Mouse (Mus musculus): ENCODE results near the gene Ctdspl. TPM values are rescaled to one million over a fixed set of nuclear protein-coding genes. Genes with fewer than 3 reads are reported as not detected.

Gene Ctdspl
- polyA plus RNA-seq, 1 experiment, result 29.3 TPM

DNA sequence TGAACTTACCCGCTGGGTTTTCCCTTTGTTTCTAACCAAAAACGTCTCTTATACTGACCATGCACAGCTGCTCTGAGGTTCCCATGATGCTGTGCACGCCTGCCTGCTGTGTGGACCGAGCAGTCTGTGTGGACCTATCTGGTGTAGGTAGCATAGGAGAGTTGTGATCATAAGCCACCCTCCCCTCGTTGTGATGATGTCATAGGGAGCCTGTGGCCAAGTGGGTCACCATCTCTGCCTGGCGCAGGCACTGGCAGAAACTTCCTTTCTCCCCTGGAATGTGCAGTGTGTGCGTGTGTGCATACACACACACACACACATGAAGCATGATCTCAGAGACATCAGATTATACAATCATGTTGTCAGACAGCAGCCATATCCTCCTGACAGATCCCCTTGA lies 50.3 kb downstream of the Ctdspl start:
- Histone ChIP-seq H3K4me3 (ENCODE audit: low read depth, low read length) (no peak overlapping the region), H3K27me3 (ENCODE audit: control insufficient read depth, insufficient read depth, low read length) (no peaks in the 10 kb centered on the region), H3K36me3 (ENCODE audit: control insufficient read depth, insufficient read depth, low read length) (no peaks in the 10 kb centered on the region), H3K4me1 (ENCODE audit: control insufficient read depth, insufficient read depth, insufficient read length, low read length) (peaks cover 18% of the 10 kb centered on the region), H3K27ac (ENCODE audit: insufficient read depth, low read depth, low read length) (no peak overlapping the region)
- WGBS, result 85% methylated on average over 7 of the region's 7 CpGs
- TF ChIP-seq CTCF (IDR thresholded peaks at IDR 0.05; ENCODE audit: extremely low read depth, insufficient read length, insufficient replicate concordance, low read depth, low read length) (no peak), POLR2A (IDR thresholded peaks at IDR 0.05; ENCODE audit: low read depth, low read length) (no peak)

- TF ChIP-seq POLR2A (IDR thresholded peaks at IDR 0.05; ENCODE audit: low read depth, low read length), result no peak
- TF ChIP-seq CTCF (IDR thresholded peaks at IDR 0.05; ENCODE audit: extremely low read depth, insufficient read length, insufficient replicate concordance, low read depth, low read length), result no peak
These were observed 51.2 kb downstream of the Ctdspl start for GRCm38 (mm10) chr9:118977425-118977824.

GRCm38 (mm10) chr9:118980411-118980823 lies 54.2 kb downstream of the Ctdspl start:
- H3K4me3 ChIP-seq (ENCODE audit: low read depth, low read length), result no peak overlapping the region
- 21% methylated on average over 4 of the region's 4 CpGs for WGBS
- H3K27ac ChIP-seq (ENCODE audit: insufficient read depth, low read depth, low read length), result 0 out of 2 replicates have a peak overlapping the region, but pooled peaks have one; percentile 2

More at GRCm38 (mm10) chr9:118977425-118977824, 51.2 kb downstream of the Ctdspl start:
- no peaks in the 10 kb centered on the region for H3K27me3 ChIP-seq (ENCODE audit: control insufficient read depth, insufficient read depth, low read length)
- no peak overlapping the region for H3K27ac ChIP-seq (ENCODE audit: insufficient read depth, low read depth, low read length)
- H3K4me3 ChIP-seq (ENCODE audit: low read depth, low read length), result no peak overlapping the region
- 98% methylated on average over 7 of the region's 7 CpGs for WGBS
- peaks cover 18% of the 10 kb centered on the region for H3K4me1 ChIP-seq (ENCODE audit: control insufficient read depth, insufficient read depth, insufficient read length, low read length)
- H3K36me3 ChIP-seq (ENCODE audit: control insufficient read depth, insufficient read depth, low read length), result no peaks in the 10 kb centered on the region

GRCm38 (mm10) chr9:118984650-118985432 lies 58.6 kb downstream of the Ctdspl start:
- TF ChIP-seq CTCF (IDR thresholded peaks at IDR 0.05; ENCODE audit: extremely low read depth, insufficient read length, insufficient replicate concordance, low read depth, low read length) (no peak), POLR2A (IDR thresholded peaks at IDR 0.05; ENCODE audit: low read depth, low read length) (no peak)
- H3K27me3 ChIP-seq (ENCODE audit: control insufficient read depth, insufficient read depth, low read length), result no peaks in the 10 kb centered on the region
- H3K27ac ChIP-seq (ENCODE audit: insufficient read depth, low read depth, low read length), result peak overlapping the region; percentile 69
- 35% methylated on average over 15 of the region's 15 CpGs for whole genome bisulfite sequencing
- peaks cover 11% of the 10 kb centered on the region; the same call in 1 of the 2 replicates for H3K4me1 ChIP-seq (ENCODE audit: control insufficient read depth, insufficient read depth, insufficient read length, low read length)
- no peak overlapping the region for H3K4me3 ChIP-seq (ENCODE audit: low read depth, low read length)
- H3K36me3 ChIP-seq (ENCODE audit: control insufficient read depth, insufficient read depth, low read length), result no peaks in the 10 kb centered on the region

More at GRCm38 (mm10) chr9:118980411-118980823, 54.2 kb downstream of the Ctdspl start:
- H3K4me1 ChIP-seq (ENCODE audit: control insufficient read depth, insufficient read depth, insufficient read length, low read length), result peaks cover 6% of the 10 kb centered on the region; the same call in 1 of the 2 replicates
- H3K36me3 ChIP-seq (ENCODE audit: control insufficient read depth, insufficient read depth, low read length), result no peaks in the 10 kb centered on the region
- no peaks in the 10 kb centered on the region for H3K27me3 ChIP-seq (ENCODE audit: control insufficient read depth, insufficient read depth, low read length)
- TF ChIP-seq POLR2A (IDR thresholded peaks at IDR 0.05; ENCODE audit: low read depth, low read length) (no peak), CTCF (IDR thresholded peaks at IDR 0.05; ENCODE audit: extremely low read depth, insufficient read length, insufficient replicate concordance, low read depth, low read length) (no peak)

GRCm38 (mm10) chr9:118986286-118986685 lies 60.0 kb downstream of the Ctdspl start:
- 86% methylated on average over 11 of the region's 11 CpGs for WGBS

DNA sequence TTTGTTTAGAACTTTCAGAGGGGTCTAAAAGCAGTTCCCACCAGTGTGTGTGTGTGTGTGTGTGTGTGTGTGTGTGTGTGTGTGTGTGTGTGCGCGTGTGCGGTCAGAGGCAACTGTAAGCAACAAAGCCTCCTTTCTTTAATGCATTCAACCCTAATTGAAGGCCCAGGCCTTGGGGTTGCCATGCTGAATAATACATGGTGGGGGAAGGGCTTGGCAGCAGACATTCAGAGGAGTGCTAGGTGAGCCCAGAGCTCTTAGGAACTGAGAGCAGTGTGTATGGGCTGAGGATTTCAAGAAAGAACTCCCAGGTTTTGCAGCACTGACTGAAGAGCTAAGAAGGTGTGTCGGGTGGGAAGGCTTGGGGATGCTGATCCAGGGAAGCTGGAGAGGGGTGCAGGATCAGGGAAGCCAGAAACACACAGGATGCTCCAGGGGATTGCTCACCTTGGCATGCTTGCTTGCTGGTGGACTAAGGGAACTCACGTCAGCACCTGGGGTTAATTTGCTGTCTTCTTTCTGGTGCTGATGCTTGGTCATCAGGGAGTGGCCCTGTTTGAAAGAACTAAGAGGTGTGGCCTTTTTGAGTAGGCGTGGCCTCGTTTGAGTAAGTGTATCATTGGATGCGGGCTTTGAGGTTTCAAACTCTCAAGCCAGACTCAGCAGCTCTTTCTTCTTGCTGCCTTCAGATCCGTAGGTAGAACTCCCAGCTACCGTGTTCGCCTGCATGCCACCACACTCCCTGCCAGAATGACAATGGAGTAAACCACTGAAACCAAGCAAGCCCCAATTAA lies 62.7 kb downstream of the Ctdspl start:
- 86% methylated on average over 11 of the region's 11 CpGs for WGBS
- H3K4me3 ChIP-seq (ENCODE audit: low read depth, low read length), result no peak overlapping the region
- H3K4me1 ChIP-seq (ENCODE audit: control insufficient read depth, insufficient read depth, insufficient read length, low read length), result peaks cover 9% of the 10 kb centered on the region; the same call in 1 of the 2 replicates
- no peak overlapping the region for H3K27ac ChIP-seq (ENCODE audit: insufficient read depth, low read depth, low read length)
- no peaks in the 10 kb centered on the region for H3K27me3 ChIP-seq (ENCODE audit: control insufficient read depth, insufficient read depth, low read length)
- no peaks in the 10 kb centered on the region for H3K36me3 ChIP-seq (ENCODE audit: control insufficient read depth, insufficient read depth, low read length)
- no peak for TF ChIP-seq POLR2A (IDR thresholded peaks at IDR 0.05; ENCODE audit: low read depth, low read length)
- no peak for TF ChIP-seq CTCF (IDR thresholded peaks at IDR 0.05; ENCODE audit: extremely low read depth, insufficient read length, insufficient replicate concordance, low read depth, low read length)

More at GRCm38 (mm10) chr9:118986286-118986685, 60.0 kb downstream of the Ctdspl start:
- H3K4me1 ChIP-seq (ENCODE audit: control insufficient read depth, insufficient read depth, insufficient read length, low read length), result peaks cover 9% of the 10 kb centered on the region; the same call in 1 of the 2 replicates
- no peak overlapping the region for H3K27ac ChIP-seq (ENCODE audit: insufficient read depth, low read depth, low read length)
- no peaks in the 10 kb centered on the region for H3K36me3 ChIP-seq (ENCODE audit: control insufficient read depth, insufficient read depth, low read length)
- TF ChIP-seq CTCF (IDR thresholded peaks at IDR 0.05; ENCODE audit: extremely low read depth, insufficient read length, insufficient replicate concordance, low read depth, low read length) (no peak), POLR2A (IDR thresholded peaks at IDR 0.05; ENCODE audit: low read depth, low read length) (no peak)
- no peak overlapping the region for H3K4me3 ChIP-seq (ENCODE audit: low read depth, low read length)
- H3K27me3 ChIP-seq (ENCODE audit: control insufficient read depth, insufficient read depth, low read length), result no peaks in the 10 kb centered on the region

- H3K36me3 ChIP-seq (ENCODE audit: control insufficient read depth, insufficient read depth, low read length), result no peaks in the 10 kb centered on the region
- TF ChIP-seq CTCF (IDR thresholded peaks at IDR 0.05; ENCODE audit: extremely low read depth, insufficient read length, insufficient replicate concordance, low read depth, low read length) (no peak), POLR2A (IDR thresholded peaks at IDR 0.05; ENCODE audit: low read depth, low read length) (no peak)
- no peaks in the 10 kb centered on the region for H3K27me3 ChIP-seq (ENCODE audit: control insufficient read depth, insufficient read depth, low read length)
- H3K4me3 ChIP-seq (ENCODE audit: low read depth, low read length), result no peak overlapping the region
- H3K27ac ChIP-seq (ENCODE audit: insufficient read depth, low read depth, low read length), result no peak overlapping the region
- 90% methylated on average over 7 of the region's 7 CpGs for WGBS
- H3K4me1 ChIP-seq (ENCODE audit: control insufficient read depth, insufficient read depth, insufficient read length, low read length), result peaks cover 12% of the 10 kb centered on the region
These were observed 64.2 kb downstream of the Ctdspl start for GRCm38 (mm10) chr9:118990490-118990889.

All from small intestine, adult 2 months (tissue).